Mouse (Mus musculus): ENCODE results near the gene Carm1. TPM values are rescaled to one million over a fixed set of nuclear protein-coding genes. Genes with fewer than 3 reads are reported as not detected.

The Carm1 gene
- polyA plus RNA-seq, 1 experiment = 98.5 TPM

GRCm38 (mm10) chr9:21625342-21626339, 78.9 kb downstream of the Carm1 start:
- peak; percentile 67 for DNase-seq
- Histone ChIP-seq H3K4me1 (replicated peaks; ENCODE audit: control insufficient read depth, insufficient read depth, low read length) (peaks cover 23% of the 10 kb centered on the region), H3K27me3 (ENCODE audit: control insufficient read depth, insufficient read depth, low read length) (no peaks in the 10 kb centered on the region), H3K27ac (ENCODE audit: control insufficient read depth, insufficient read depth, low read length) (peak overlapping the region; percentile 100), H3K4me3 (ENCODE audit: control insufficient read depth, insufficient read depth, low read length) (peak overlapping the region; percentile 29), H3K36me3 (ENCODE audit: control insufficient read depth, insufficient read depth, low read length) (no peaks in the 10 kb centered on the region)
- no peak for TF ChIP-seq POLR2A (IDR thresholded peaks at IDR 0.05; ENCODE audit: control insufficient read depth, extremely low read depth, insufficient read depth, low read length, poor library complexity)
- no peak for TF ChIP-seq CTCF (IDR thresholded peaks at IDR 0.05; ENCODE audit: borderline replicate concordance, control insufficient read depth, extremely low read depth, insufficient read depth, low read length, poor library complexity)
- WGBS = 41% methylated on average over 10 of the region's 10 CpGs

DNA sequence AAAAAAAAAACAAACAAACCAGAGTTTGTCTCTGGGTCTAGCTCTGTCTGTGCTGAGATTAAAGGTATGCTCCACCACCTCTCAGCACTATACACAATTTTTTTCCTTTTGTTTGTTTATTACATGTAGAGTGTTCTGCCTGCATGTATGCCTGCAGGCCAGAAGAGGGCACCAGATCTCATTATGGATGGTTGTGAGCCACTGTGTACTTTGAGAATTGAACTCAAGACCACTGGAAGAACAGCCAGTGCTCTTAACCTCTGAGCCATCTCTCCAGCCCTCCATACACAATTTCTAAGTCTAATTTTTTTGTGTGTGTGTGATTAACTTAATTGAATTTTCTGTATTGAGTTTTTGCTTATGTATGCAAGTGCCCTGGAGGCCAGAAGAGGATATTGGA, 79.9 kb downstream of the Carm1 start:
- TF ChIP-seq POLR2A (IDR thresholded peaks at IDR 0.05; ENCODE audit: control insufficient read depth, extremely low read depth, insufficient read depth, low read length, poor library complexity) (no peak), CTCF (IDR thresholded peaks at IDR 0.05; ENCODE audit: borderline replicate concordance, control insufficient read depth, extremely low read depth, insufficient read depth, low read length, poor library complexity) (no peak)

GRCm38 (mm10) chr9:21627145-21627795, 80.6 kb downstream of the Carm1 start:
- Histone ChIP-seq H3K36me3 (ENCODE audit: control insufficient read depth, insufficient read depth, low read length) (0 out of 2 replicates have a peak, but pooled peaks cover 3% of the 10 kb centered on the region), H3K27ac (ENCODE audit: control insufficient read depth, insufficient read depth, low read length) (peak overlapping the region; percentile 95), H3K4me3 (ENCODE audit: control insufficient read depth, insufficient read depth, low read length) (no peak overlapping the region), H3K4me1 (replicated peaks; ENCODE audit: control insufficient read depth, insufficient read depth, low read length) (peaks cover 21% of the 10 kb centered on the region), H3K27me3 (ENCODE audit: control insufficient read depth, insufficient read depth, low read length) (no peaks in the 10 kb centered on the region)
- peak; percentile 35 for DNase-seq
- TF ChIP-seq CTCF (IDR thresholded peaks at IDR 0.05; ENCODE audit: borderline replicate concordance, control insufficient read depth, extremely low read depth, insufficient read depth, low read length, poor library complexity) (no peak), POLR2A (IDR thresholded peaks at IDR 0.05; ENCODE audit: control insufficient read depth, extremely low read depth, insufficient read depth, low read length, poor library complexity) (0 out of 2 replicates have a peak, but pooled peaks have one; percentile 26)
- 27% methylated on average over 5 of the region's 5 CpGs for WGBS

More for the DNA sequence above, 79.9 kb downstream of the Carm1 start:
- peak; percentile 36 for DNase-seq
- Histone ChIP-seq H3K4me1 (replicated peaks; ENCODE audit: control insufficient read depth, insufficient read depth, low read length) (peaks cover 21% of the 10 kb centered on the region), H3K36me3 (ENCODE audit: control insufficient read depth, insufficient read depth, low read length) (0 out of 2 replicates have a peak, but pooled peaks cover 3% of the 10 kb centered on the region), H3K27me3 (ENCODE audit: control insufficient read depth, insufficient read depth, low read length) (no peaks in the 10 kb centered on the region), H3K4me3 (ENCODE audit: control insufficient read depth, insufficient read depth, low read length) (no peak overlapping the region), H3K27ac (ENCODE audit: control insufficient read depth, insufficient read depth, low read length) (peak overlapping the region; percentile 100; the same call in 1 of the 2 replicates)

DNA sequence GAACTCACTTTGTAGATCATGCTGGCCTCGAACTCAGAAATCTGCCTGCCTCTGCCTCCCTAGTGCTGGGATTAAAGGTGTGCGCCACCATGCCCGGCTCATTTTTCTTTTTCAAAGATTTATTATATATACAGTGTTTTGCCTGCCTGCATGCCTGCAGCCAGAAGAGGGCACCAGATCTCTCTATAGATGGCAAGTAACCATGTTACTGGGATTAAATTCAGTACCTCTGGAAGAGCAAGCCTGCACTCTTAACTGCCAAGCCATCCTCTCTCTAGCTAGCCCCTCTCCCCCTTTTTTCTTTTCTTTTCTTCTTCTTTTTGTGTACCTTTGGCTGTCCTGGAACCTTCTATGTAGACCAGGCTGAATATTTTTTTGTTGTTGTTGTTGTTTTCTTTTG, 84.0 kb downstream of the Carm1 start:
- Histone ChIP-seq H3K27me3 (ENCODE audit: control insufficient read depth, insufficient read depth, low read length) (no peaks in the 10 kb centered on the region), H3K27ac (ENCODE audit: control insufficient read depth, insufficient read depth, low read length) (no peak overlapping the region), H3K4me1 (replicated peaks; ENCODE audit: control insufficient read depth, insufficient read depth, low read length) (peaks cover 9% of the 10 kb centered on the region), H3K36me3 (ENCODE audit: control insufficient read depth, insufficient read depth, low read length) (peaks cover 30% of the 10 kb centered on the region), H3K4me3 (ENCODE audit: control insufficient read depth, insufficient read depth, low read length) (no peak overlapping the region)
- TF ChIP-seq POLR2A (IDR thresholded peaks at IDR 0.05; ENCODE audit: control insufficient read depth, extremely low read depth, insufficient read depth, low read length, poor library complexity) (no peak), CTCF (IDR thresholded peaks at IDR 0.05; ENCODE audit: borderline replicate concordance, control insufficient read depth, extremely low read depth, insufficient read depth, low read length, poor library complexity) (no peak)
- DNase-seq = peak; percentile 67
- WGBS = 67% methylated on average over 3 of the region's 3 CpGs

- no peak for TF ChIP-seq CTCF (IDR thresholded peaks at IDR 0.05; ENCODE audit: borderline replicate concordance, control insufficient read depth, extremely low read depth, insufficient read depth, low read length, poor library complexity)
- no peak for TF ChIP-seq POLR2A (IDR thresholded peaks at IDR 0.05; ENCODE audit: control insufficient read depth, extremely low read depth, insufficient read depth, low read length, poor library complexity)
These were observed 86.4 kb downstream of the Carm1 start for GRCm38 (mm10) chr9:21633106-21633505.

DNA sequence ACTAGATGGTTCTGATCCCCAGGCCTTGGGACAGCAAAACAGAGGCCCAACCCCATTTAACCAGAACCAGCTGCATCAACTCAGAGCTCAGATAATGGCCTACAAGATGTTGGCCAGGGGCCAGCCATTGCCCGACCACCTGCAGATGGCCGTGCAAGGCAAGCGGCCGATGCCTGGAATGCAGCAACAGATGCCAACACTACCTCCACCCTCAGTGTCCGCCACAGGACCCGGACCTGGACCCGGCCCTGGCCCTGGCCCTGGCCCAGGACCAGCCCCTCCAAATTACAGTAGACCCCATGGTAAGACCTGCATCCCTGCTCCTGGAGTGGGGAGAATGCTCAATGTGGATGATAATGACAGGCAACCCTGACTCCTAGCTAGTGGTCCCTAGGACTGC, 88.9 kb downstream of the Carm1 start:
- 97% methylated on average over 7 of the region's 7 CpGs for WGBS
- Histone ChIP-seq H3K4me3 (ENCODE audit: control insufficient read depth, insufficient read depth, low read length) (no peak overlapping the region), H3K36me3 (ENCODE audit: control insufficient read depth, insufficient read depth, low read length) (peaks cover 79% of the 10 kb centered on the region), H3K4me1 (replicated peaks; ENCODE audit: control insufficient read depth, insufficient read depth, low read length) (no peaks in the 10 kb centered on the region), H3K27me3 (ENCODE audit: control insufficient read depth, insufficient read depth, low read length) (no peaks in the 10 kb centered on the region), H3K27ac (ENCODE audit: control insufficient read depth, insufficient read depth, low read length) (no peak overlapping the region)
- no peak for DNase-seq
- TF ChIP-seq CTCF (IDR thresholded peaks at IDR 0.05; ENCODE audit: borderline replicate concordance, control insufficient read depth, extremely low read depth, insufficient read depth, low read length, poor library complexity) (no peak), POLR2A (IDR thresholded peaks at IDR 0.05; ENCODE audit: control insufficient read depth, extremely low read depth, insufficient read depth, low read length, poor library complexity) (no peak)

More at GRCm38 (mm10) chr9:21633106-21633505, 86.4 kb downstream of the Carm1 start:
- no peaks in the 10 kb centered on the region for H3K27me3 ChIP-seq (ENCODE audit: control insufficient read depth, insufficient read depth, low read length)
- H3K4me1 ChIP-seq (replicated peaks; ENCODE audit: control insufficient read depth, insufficient read depth, low read length) = no peaks in the 10 kb centered on the region
- no peak overlapping the region for H3K4me3 ChIP-seq (ENCODE audit: control insufficient read depth, insufficient read depth, low read length)
- peaks cover 54% of the 10 kb centered on the region for H3K36me3 ChIP-seq (ENCODE audit: control insufficient read depth, insufficient read depth, low read length)
- 96% methylated on average over 3 of the region's 3 CpGs for WGBS
- H3K27ac ChIP-seq (ENCODE audit: control insufficient read depth, insufficient read depth, low read length) = no peak overlapping the region
- DNase-seq = no peak

Data from thymus, adult 2 months (tissue).